Mouse (Mus musculus) heart, adult 9 months (tissue): ENCODE measurements at regions not wholly inside any gene's neighbourhood (a gene's known extent, or its start where the extent isn't known, plus 50 kb on each side); places are given as distances from the start of the nearest gene placed in this dataset.
"Not testable (repeated sequence)": the region's sequence is repeated elsewhere in the genome, so short reads cannot be mapped to it uniquely, and the experiment has no call there.

ENCODE experiments used
- DNase-seq, 2 experiments: peaks; one replicate each; pipeline ENCODE4 v3.0.0; 2022; ENCODE audit warnings: low spot score in 2 of 2

DNA sequence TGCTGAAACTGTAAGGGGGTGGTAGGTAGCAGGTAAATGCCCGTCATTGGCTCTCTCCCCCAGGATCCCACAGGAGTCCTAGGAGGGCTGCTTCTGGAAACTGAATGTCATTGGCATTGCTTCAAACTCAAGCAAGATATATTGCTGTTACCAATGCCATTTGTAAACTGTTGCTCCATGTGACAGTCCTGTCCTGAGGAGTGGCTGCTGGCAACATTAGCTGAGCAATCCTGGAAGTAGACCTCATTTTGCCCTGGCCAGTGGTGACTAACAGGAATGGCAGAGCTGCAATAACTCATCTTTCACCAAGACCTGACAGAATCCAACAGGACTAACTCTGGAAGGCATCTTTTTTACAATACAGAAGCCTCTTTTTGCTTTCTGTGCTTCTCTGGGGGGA is 143.2 kb downstream of the Gm815 start:
- no peak for DNase-seq

- DNase-seq, result no peak
Observed at GRCm38 (mm10) chr19:27031030-27031700, 145.5 kb downstream of the Gm815 start.

- no peak for DNase-seq
Observed at GRCm38 (mm10) chr19:27032621-27033020, 146.9 kb downstream of the Gm815 start.

DNA sequence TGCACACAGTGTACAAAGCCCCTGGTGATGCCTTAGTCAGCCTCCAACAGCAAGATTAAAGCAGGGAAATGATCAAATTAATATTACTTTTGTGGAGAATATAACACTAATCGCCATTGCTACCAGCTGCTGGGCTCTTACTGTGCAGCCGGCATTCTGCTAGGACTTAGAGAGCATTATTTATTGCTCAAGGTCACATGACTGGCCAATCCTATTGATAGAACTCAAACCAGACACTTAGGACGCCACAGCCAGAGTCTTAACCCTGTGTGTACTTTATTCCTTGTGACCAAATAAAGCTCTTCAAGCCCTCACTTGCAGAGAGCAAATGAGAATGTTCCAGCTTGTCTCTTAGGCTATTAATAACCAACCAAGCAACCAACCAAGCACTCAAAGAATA is 152.6 kb downstream of the Gm815 start:
- peak; percentile 22 to 23 for DNase-seq

- no peak for DNase-seq
Observed at GRCm38 (mm10) chr19:27040321-27041025, 154.8 kb downstream of the Gm815 start.

GRCm38 (mm10) chr19:27066449-27067181 is 149.7 kb upstream of the Vldlr start:
- DNase-seq, result no peak

- no peak for DNase-seq
Observed at GRCm38 (mm10) chr19:27073281-27073680, 143.0 kb upstream of the Vldlr start.

GRCm38 (mm10) chr19:27075019-27075418 is 141.3 kb upstream of the Vldlr start:
- no peak for DNase-seq

- DNase-seq, result peak; percentile 22 to 25
Observed at GRCm38 (mm10) chr19:27076920-27077512, 139.3 kb upstream of the Vldlr start.

DNA sequence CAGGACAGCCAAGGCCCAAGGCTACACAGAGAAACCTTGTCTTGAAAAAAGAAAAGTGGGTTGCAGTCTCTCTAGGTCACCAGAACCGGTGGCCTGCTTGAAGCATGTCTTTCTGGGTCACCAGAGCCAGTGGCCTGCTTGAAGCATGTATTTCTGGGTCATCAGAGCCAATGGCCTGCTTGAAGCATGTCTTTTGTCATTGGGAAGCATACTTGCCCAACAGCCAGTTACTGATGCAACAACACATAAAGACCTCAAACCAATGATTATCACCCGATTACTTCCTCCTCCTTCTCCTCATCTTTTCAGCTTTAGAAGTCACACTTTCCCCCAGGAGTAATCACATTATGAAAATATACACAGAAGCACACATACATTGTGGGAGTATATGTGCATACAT is 128.9 kb upstream of the Vldlr start:
- no peak for DNase-seq

GRCm38 (mm10) chr19:27087833-27088232 is 128.5 kb upstream of the Vldlr start:
- no peak for DNase-seq

GRCm38 (mm10) chr19:27089099-27089498 is 127.2 kb upstream of the Vldlr start:
- DNase-seq, result no peak

DNA sequence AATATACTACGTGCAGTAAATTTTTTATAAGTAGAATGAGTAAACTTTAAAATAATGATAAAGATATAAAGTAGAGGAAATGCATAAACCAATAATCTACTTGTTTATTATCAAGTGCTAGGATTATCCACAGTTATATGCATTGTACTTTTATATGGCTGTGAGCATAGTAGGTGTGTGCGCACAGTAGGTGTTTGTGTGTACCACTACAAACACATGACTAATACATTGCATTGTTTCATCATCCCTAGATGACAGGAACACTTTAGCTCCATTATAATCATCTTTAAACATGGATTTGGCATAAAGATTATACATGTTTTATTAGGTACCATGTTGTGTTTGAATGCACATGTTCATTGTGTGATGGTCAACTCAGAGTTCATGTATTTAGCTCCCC is 124.7 kb upstream of the Vldlr start:
- no peak for DNase-seq

GRCm38 (mm10) chr19:27094777-27095478 is 121.4 kb upstream of the Vldlr start:
- no peak for DNase-seq

GRCm38 (mm10) chr19:27099921-27100320 is 116.4 kb upstream of the Vldlr start:
- DNase-seq, result peak; percentile 42 to 65

- DNase-seq, result no peak
Observed at GRCm38 (mm10) chr19:27110437-27110836, 105.8 kb upstream of the Vldlr start.

DNA sequence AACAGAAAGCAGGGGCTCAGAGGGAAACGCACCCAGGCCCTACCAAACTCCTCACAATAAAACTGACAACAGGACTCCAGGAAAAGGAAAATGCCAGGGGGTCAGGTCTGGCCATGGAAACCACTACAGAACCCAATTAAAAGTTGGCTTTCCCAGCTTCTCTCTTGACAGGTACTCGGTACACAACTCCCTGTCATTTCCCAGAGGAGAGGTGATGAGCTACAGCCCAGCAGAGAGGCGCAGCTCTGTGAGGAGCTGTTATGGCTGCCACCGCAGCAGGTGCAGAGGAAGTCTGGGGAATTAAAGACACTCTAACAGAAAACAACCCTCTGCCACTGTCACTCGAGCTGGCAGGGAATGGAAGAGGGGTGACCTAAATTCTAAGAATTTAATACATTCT is 95.4 kb upstream of the Vldlr start:
- no peak for DNase-seq

DNA sequence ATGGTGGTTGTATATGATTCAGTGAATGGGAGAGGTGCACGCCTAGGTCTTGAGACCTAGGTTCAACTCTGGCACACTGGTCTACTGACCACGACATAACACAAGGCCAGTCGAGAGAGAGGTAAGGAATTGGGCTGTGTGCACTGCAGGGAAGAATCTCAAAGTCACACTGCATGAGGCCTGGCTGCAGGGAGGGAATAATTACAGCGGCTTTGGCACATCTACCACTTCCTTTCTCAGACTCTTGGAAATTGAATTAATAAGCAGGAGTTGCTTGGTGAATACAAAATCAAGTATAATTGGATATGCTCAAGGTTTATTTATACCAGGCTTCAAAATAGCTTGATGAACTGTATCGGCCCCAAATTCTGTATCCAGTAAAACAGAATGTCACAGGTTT is 93.9 kb upstream of the Vldlr start:
- no peak for DNase-seq

GRCm38 (mm10) chr19:27123334-27123733 is 93.0 kb upstream of the Vldlr start:
- DNase-seq, result no peak

- DNase-seq, result peak; percentile 17 to 41
Observed at GRCm38 (mm10) chr19:27123806-27124469, 92.3 kb upstream of the Vldlr start.

- not testable (repeated sequence) for DNase-seq
Observed at GRCm38 (mm10) chr19:27128501-27128900, 87.8 kb upstream of the Vldlr start.
